Mouse (Mus musculus) liver, embryonic 13.5 days (tissue): ENCODE results near the gene Bfar. TPM values are rescaled to one million over a fixed set of nuclear protein-coding genes. Genes with fewer than 3 reads are reported as not detected.
"Not testable (repeated sequence)": the region's sequence is repeated elsewhere in the genome, so short reads cannot be mapped to it uniquely, and the experiment has no call there.

Source experiments
- ATAC-seq: fragments of 200-750 bp; cut with Nextera tagmentation; 2 replicates; pipeline ENCODE4 v1.8.0; 2017; ENCODE audit warnings: low read depth, mild to moderate bottlenecking, moderate number of reproducible peaks, moderate library complexity
- DNase-seq: peaks from one replicate; pipeline ENCODE4 v3.0.0; 2022
- H3K27ac ChIP-seq: fragments of 300-500 bp; sonication (generic); 2 replicates; pipeline ENCODE4 v1.5.1; 2015; ENCODE audit warnings: moderate library complexity, mild to moderate bottlenecking, inconsistent platforms
- H3K27me3 ChIP-seq: fragments of 300-500 bp; sonication (generic); 2 replicates; pipeline ENCODE4 v1.6.1; 2015; ENCODE audit warnings: mild to moderate bottlenecking, inconsistent platforms
- H3K36me3 ChIP-seq: fragments of 300-500 bp; sonication (generic); 2 replicates; pipeline ENCODE4 v1.6.1; 2015; ENCODE audit warnings: mild to moderate bottlenecking, inconsistent platforms
- H3K4me1 ChIP-seq: fragments of 300-500 bp; sonication (generic); replicated peaks from 2 replicates; pipeline ENCODE4 v1.6.1; 2015; ENCODE audit warnings: inconsistent platforms
- H3K4me2 ChIP-seq: fragments of 300-500 bp; sonication (generic); 2 replicates; pipeline ENCODE4 v1.6.1; 2015; ENCODE audit warnings: inconsistent platforms, mild to moderate bottlenecking, moderate library complexity
- H3K4me3 ChIP-seq: fragments of 300-500 bp; sonication (generic); replicated peaks from 2 replicates; pipeline ENCODE4 v1.5.1; 2015; ENCODE audit warnings: mild to moderate bottlenecking, inconsistent platforms
- H3K9ac ChIP-seq: fragments of 300-500 bp; sonication (generic); 2 replicates; pipeline ENCODE4 v1.6.1; 2015; ENCODE audit warnings: mild to moderate bottlenecking, inconsistent platforms
- H3K9me3 ChIP-seq: fragments of 300-500 bp; sonication (generic); replicated peaks from 2 replicates; pipeline ENCODE4 v1.6.1; 2016; ENCODE audit warnings: inconsistent platforms
- WGBS: fragments of 180-500 bp; shearing (Covaris S2); methylation state at CpG from one replicate; pipeline ENCODE4 v1.1.7; 2015; ENCODE audit not compliant: insufficient replicate concordance; 5-methylcytosine and 5-hydroxymethylcytosine counted together
- polyA plus RNA-seq: library from polyadenylated mRNA; unstranded; fragments of >200 nt; fragmentation: Nextera tagmentation; extraction: Ambion mirVana; gene quantifications from 2 replicates; pipeline ENCODE4 v1.2.1, GENCODE M21; 2015

Gene Bfar
- 14.1 and 14.9 TPM in 2 replicates for polyA plus RNA-seq

GRCm38 (mm10) chr16:13671685-13672385 is at the start of gene Bfar, which contains the start of gene 3110001I22Rik:
Gene Bfar, plus strand, starts transcription at chr16:13671858.
Gene 3110001I22Rik, plus strand, starts transcription at chr16:13671929.
- Histone ChIP-seq H3K27ac (peak within 1 kb of the TSS; percentile 84), H3K4me3 (peak within 1 kb of the TSS; percentile 92), H3K9me3 (no peaks in the 10 kb centered on the region), H3K27me3 (no peaks in the 10 kb centered on the region), H3K9ac (peak within 1 kb of the TSS; percentile 91), H3K36me3 (peaks cover 7% of the 10 kb centered on the region), H3K4me2 (peak within 1 kb of the TSS; percentile 93), H3K4me1 (peaks cover 44% of the 10 kb centered on the region)
- ATAC-seq (peak; percentile 82), DNase-seq (peak; percentile 88)
- under 1% methylated on average over 54 of the region's 54 CpGs for WGBS

GRCm38 (mm10) chr16:13628345-13628744 is 43.3 kb upstream of the Bfar start:
- WGBS: 54% methylated on average over 5 of the region's 5 CpGs
- no peak for DNase-seq
- no peak for ATAC-seq
- Histone ChIP-seq H3K9me3 (no peaks in the 10 kb centered on the region), H3K36me3 (peaks cover 70% of the 10 kb centered on the region), H3K27me3 (no peaks in the 10 kb centered on the region), H3K27ac (no peak overlapping the region), H3K4me3 (no peak overlapping the region), H3K4me2 (no peak overlapping the region), H3K9ac (no peak overlapping the region), H3K4me1 (no peaks in the 10 kb centered on the region)

DNA sequence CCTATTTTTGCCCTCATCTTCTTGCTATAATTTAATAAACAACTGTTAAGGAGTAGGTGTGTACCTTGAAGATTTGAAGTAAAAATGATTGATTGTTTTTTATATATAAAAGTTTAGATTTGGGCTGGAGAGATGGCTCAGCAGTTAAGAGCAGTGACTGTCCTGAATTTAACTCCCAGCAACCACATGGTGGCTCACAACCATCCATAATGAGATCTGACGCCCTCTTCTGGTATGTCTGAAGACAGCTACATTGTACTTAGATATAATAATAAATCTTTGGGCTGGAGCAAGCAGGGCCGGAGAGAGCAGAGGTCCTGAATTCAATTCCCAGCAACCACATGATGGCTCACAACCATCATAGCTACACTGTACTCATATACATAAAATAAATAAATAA is 33.5 kb upstream of the Bfar start:
- not testable (repeated sequence) for ATAC-seq, H3K27me3 ChIP-seq, H3K27ac ChIP-seq, H3K9ac ChIP-seq, H3K4me2 ChIP-seq, H3K4me3 ChIP-seq, H3K4me1 ChIP-seq, DNase-seq, H3K9me3 ChIP-seq
- WGBS: 52% methylated on average over 2 of the region's 2 CpGs
- H3K36me3 ChIP-seq: peaks cover 46% of the 10 kb centered on the region

- H3K27me3 ChIP-seq: no peaks in the 10 kb centered on the region
- 82% methylated on average over 5 of the region's 5 CpGs for WGBS
- no peak for ATAC-seq
Observed at GRCm38 (mm10) chr16:13639508-13639907, 32.1 kb upstream of the Bfar start.

GRCm38 (mm10) chr16:13640064-13640463 is 31.6 kb upstream of the Bfar start:
- H3K9me3 ChIP-seq: no peaks in the 10 kb centered on the region
- H3K4me1 ChIP-seq: no peaks in the 10 kb centered on the region
- H3K27ac ChIP-seq: no peak overlapping the region
- H3K4me3 ChIP-seq: no peak overlapping the region
- peaks cover 38% of the 10 kb centered on the region for H3K36me3 ChIP-seq
- H3K4me2 ChIP-seq: no peak overlapping the region
- 79% methylated on average over 7 of the region's 7 CpGs for WGBS
- no peak for DNase-seq
- no peak overlapping the region for H3K9ac ChIP-seq
- ATAC-seq: no peak
- no peaks in the 10 kb centered on the region for H3K27me3 ChIP-seq

More at GRCm38 (mm10) chr16:13639508-13639907, 32.1 kb upstream of the Bfar start:
- H3K27ac ChIP-seq: no peak overlapping the region
- no peak overlapping the region for H3K9ac ChIP-seq
- H3K4me3 ChIP-seq: no peak overlapping the region
- no peak overlapping the region for H3K4me2 ChIP-seq
- H3K9me3 ChIP-seq: no peaks in the 10 kb centered on the region
- H3K36me3 ChIP-seq: peaks cover 39% of the 10 kb centered on the region
- no peaks in the 10 kb centered on the region for H3K4me1 ChIP-seq
- DNase-seq: no peak

DNA sequence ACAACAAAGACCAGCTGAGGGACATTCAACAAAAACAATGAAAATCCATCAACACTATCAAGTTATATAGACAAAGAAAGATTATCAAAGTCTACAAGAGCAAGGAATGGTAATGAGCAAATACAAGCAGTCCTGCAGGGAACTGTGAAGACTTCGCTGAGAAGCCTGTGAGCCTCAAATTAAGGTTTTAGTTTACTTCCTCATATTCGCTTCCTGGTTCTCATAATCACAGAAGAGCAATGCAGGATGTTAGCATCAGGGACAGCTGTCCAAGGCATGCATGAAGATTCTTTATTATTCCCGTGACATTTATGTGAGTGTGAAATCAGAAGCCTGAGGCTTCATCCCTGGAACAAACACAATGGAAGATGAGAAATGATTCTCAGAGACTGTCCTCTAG is 27.2 kb upstream of the Bfar start:
- Histone ChIP-seq H3K9ac (no peak overlapping the region), H3K4me3 (no peak overlapping the region), H3K4me1 (no peaks in the 10 kb centered on the region), H3K36me3 (peaks cover 29% of the 10 kb centered on the region), H3K4me2 (no peak overlapping the region), H3K9me3 (no peaks in the 10 kb centered on the region), H3K27ac (no peak overlapping the region), H3K27me3 (no peaks in the 10 kb centered on the region)
- ATAC-seq (no peak), DNase-seq (no peak)
- 52% methylated on average over 3 of the region's 3 CpGs for WGBS

- peaks cover 35% of the 10 kb centered on the region for H3K36me3 ChIP-seq
- H3K4me3 ChIP-seq: no peak overlapping the region
- H3K4me1 ChIP-seq: no peaks in the 10 kb centered on the region
- H3K27me3 ChIP-seq: no peaks in the 10 kb centered on the region
- ATAC-seq (no peak), DNase-seq (no peak)
- no peak overlapping the region for H3K9ac ChIP-seq
- no peak overlapping the region for H3K27ac ChIP-seq
- no peak overlapping the region for H3K4me2 ChIP-seq
- WGBS: 77% methylated on average over 4 of the region's 4 CpGs
- H3K9me3 ChIP-seq: no peaks in the 10 kb centered on the region
Observed at GRCm38 (mm10) chr16:13645930-13646329, 25.7 kb upstream of the Bfar start.

DNA sequence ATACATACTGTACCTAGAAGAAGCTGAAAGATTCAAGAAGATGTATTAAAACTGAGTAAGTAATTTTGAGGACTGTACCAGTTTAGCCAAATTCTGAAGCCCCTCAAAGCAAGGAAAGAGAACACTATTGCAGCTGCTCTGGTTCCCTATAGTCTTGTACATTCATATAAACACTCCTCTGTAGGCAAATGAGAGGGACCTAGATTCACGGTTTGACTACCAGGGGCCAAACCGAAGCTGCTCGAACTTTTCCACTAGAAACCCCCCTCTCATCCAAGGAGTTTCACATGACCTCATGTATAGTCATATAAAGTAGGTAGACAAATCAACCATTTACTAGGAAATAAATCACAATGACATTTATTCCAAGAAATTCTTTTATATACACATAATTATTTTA is 12.8 kb upstream of the Bfar start:
- Histone ChIP-seq H3K4me2 (no peak overlapping the region), H3K27ac (no peak overlapping the region), H3K9me3 (no peaks in the 10 kb centered on the region), H3K36me3 (peaks cover 55% of the 10 kb centered on the region), H3K9ac (no peak overlapping the region), H3K4me1 (no peaks in the 10 kb centered on the region), H3K27me3 (no peaks in the 10 kb centered on the region), H3K4me3 (no peak overlapping the region)
- no peak for DNase-seq
- ATAC-seq: no peak
- 85% methylated on average over 3 of the region's 3 CpGs for WGBS

DNA sequence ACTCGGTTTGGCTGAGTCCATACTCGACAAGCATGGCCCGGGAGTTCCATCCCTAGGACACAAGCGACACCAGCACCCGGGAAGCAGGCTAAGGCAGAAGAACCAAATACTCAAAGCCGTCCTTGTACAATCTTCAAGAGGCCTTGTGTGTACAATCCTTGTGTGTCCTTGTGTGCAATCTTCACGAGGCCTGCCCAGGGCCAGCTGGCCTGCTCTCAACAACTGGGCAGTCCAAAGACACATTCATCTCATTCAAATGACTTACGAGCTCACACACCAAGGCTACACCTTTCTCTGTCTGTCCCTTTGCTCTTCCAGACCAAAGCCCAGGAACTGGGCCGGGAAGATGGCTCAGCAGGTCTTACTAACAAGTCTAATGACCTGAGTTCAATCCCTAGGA is 10.9 kb upstream of the Bfar start:
- H3K27ac ChIP-seq: no peak overlapping the region
- H3K9ac ChIP-seq: no peak overlapping the region
- no peak overlapping the region for H3K4me2 ChIP-seq
- ATAC-seq: no peak
- DNase-seq: no peak
- no peaks in the 10 kb centered on the region for H3K4me1 ChIP-seq
- H3K36me3 ChIP-seq: peaks cover 54% of the 10 kb centered on the region
- H3K9me3 ChIP-seq: no peaks in the 10 kb centered on the region
- WGBS: 85% methylated on average over 9 of the region's 9 CpGs
- H3K27me3 ChIP-seq: no peaks in the 10 kb centered on the region
- H3K4me3 ChIP-seq: no peak overlapping the region

- peaks cover 21% of the 10 kb centered on the region for H3K36me3 ChIP-seq
- WGBS: under 1% methylated on average over 35 of the region's 35 CpGs
- H3K27ac ChIP-seq: peak within 1 kb of the TSS; percentile 75
- peak within 1 kb of the TSS; percentile 81 for H3K9ac ChIP-seq
- peak; percentile 81 for ATAC-seq
- H3K4me3 ChIP-seq: peak within 1 kb of the TSS; percentile 74
- H3K4me1 ChIP-seq: peaks cover 40% of the 10 kb centered on the region
- no peaks in the 10 kb centered on the region for H3K27me3 ChIP-seq
- peak; percentile 91 for DNase-seq
- H3K4me2 ChIP-seq: peak within 1 kb of the TSS; percentile 78
- no peaks in the 10 kb centered on the region for H3K9me3 ChIP-seq
Observed at GRCm38 (mm10) chr16:13667878-13668343, 3.7 kb upstream of the Bfar start, which contains the start of gene Parn. Gene Parn, minus strand, starts transcription at chr16:13668170.

GRCm38 (mm10) chr16:13668402-13669108 is 3.1 kb upstream of the Bfar start:
- H3K9ac ChIP-seq: peak overlapping the region; percentile 81
- DNase-seq (peak; percentile 8), ATAC-seq (no peak)

More at GRCm38 (mm10) chr16:13668402-13669108, 3.1 kb upstream of the Bfar start:
- H3K36me3 ChIP-seq: peaks cover 15% of the 10 kb centered on the region
- H3K27me3 ChIP-seq: no peaks in the 10 kb centered on the region
- H3K4me1 ChIP-seq: peaks cover 46% of the 10 kb centered on the region
- peak overlapping the region; percentile 74 for H3K4me3 ChIP-seq
- WGBS: 60% methylated on average over 10 of the region's 10 CpGs
- H3K9me3 ChIP-seq: no peaks in the 10 kb centered on the region
- peak overlapping the region; percentile 75 for H3K27ac ChIP-seq
- H3K4me2 ChIP-seq: peak overlapping the region; percentile 78
